8 mouse cellular contexts compared by ENCODE assay signal in the genomic region with DNA sequence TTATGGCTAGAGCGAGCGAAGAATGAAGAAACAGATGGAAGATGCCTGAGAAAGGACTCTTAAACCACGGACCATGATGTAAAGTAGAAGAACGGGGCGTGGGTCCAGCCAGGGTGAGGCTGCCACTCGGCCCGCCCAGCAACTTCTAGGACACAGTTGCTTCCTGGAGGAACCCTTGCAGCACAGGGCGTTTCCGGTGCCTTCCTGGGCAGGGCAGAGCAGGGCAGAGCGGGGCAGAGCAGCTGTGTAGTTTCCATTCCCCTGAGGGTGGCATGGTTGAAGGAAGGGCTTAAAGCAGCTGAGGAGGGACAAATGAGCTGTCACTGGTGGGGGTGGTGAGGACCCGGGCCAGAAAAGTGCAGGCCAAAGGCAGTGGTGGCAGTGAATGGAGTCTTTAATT. TPM values are rescaled to one million over a fixed set of nuclear protein-coding genes. Genes with fewer than 3 reads are reported as not detected.
A peak's percentile ranks its signal among the peaks of the same experiment; 100 is the strongest.
DNase-seq lines count a peak whose midpoint lies in the region; ATAC-seq and TF ChIP-seq lines count a peak whose summit lies in the region.

No protein-coding gene starts in this region.

- no peak overlapping the region for H3K9ac ChIP-seq in hindbrain, embryonic 11.5 days (ENCODE audit: low read depth, low read length)
- H3K9ac ChIP-seq in hindbrain, embryonic 13.5 days = no peak overlapping the region

- 80% methylated on average over 11 of the region's 11 CpGs for WGBS in hindbrain, embryonic 11.5 days
- 80% methylated on average over 10 of the region's 11 CpGs for WGBS in hindbrain, embryonic 13.5 days

- no peaks in the 10 kb centered on the region for H3K4me1 ChIP-seq in hindbrain, embryonic 11.5 days (replicated peaks; ENCODE audit: control insufficient read depth, insufficient read depth, low read length)
- H3K4me1 ChIP-seq in hindbrain, embryonic 13.5 days (replicated peaks) = peaks cover 6% of the 10 kb centered on the region; the same call in 1 of the 2 replicates

- H3K36me3 ChIP-seq in hindbrain, embryonic 11.5 days (ENCODE audit: control insufficient read depth, insufficient read depth, low read length) = no peaks in the 10 kb centered on the region
- peaks cover 26% of the 10 kb centered on the region for H3K36me3 ChIP-seq in hindbrain, embryonic 13.5 days
- H3K36me3 ChIP-seq in myocyte (ENCODE audit: control insufficient read depth, insufficient read depth) = peaks cover 11% of the 10 kb centered on the region

- no peak for DNase-seq in hindbrain, embryonic 11.5 days (ENCODE audit: low spot score)
- peak; percentile 29 for DNase-seq in brain, adult 2 months (ENCODE audit: low read depth, low spot score)
- DNase-seq in kidney, postnatal 4 days = peak; percentile 30 to 54
- no peak for DNase-seq in embryo, embryonic 11 days
- no peak for DNase-seq in left cerebral cortex, postnatal 25 days (ENCODE audit: low spot score in 2 of 2)
- DNase-seq in frontal cortex, adult 2 months (ENCODE audit: extremely low spot score in 1 of 2, low spot score in 1 of 2) = no peak

- peak; percentile 19 for TF ChIP-seq POLR2A in myocyte (IDR thresholded peaks at IDR 0.05; ENCODE audit: insufficient read length, low read depth)

- no peak overlapping the region for H3ac ChIP-seq in myocyte (ENCODE audit: control insufficient read depth, insufficient read length)

- no peak overlapping the region for H3K4me3 ChIP-seq in hindbrain, embryonic 11.5 days (ENCODE audit: low read depth, low read length)
- no peak overlapping the region for H3K4me3 ChIP-seq in hindbrain, embryonic 13.5 days
- H3K4me3 ChIP-seq in myocyte = no peak overlapping the region

- ATAC-seq in hindbrain, embryonic 11.5 days (ENCODE audit: low FRiP score) = peak; percentile 54; the same call in 1 of the 2 replicates
- no peak for ATAC-seq in hindbrain, embryonic 13.5 days (ENCODE audit: low FRiP score)

- H3K4me2 ChIP-seq in hindbrain, embryonic 11.5 days (replicated peaks; ENCODE audit: low read depth, low read length) = no peak overlapping the region
- H3K4me2 ChIP-seq in hindbrain, embryonic 13.5 days = no peak overlapping the region
- peak overlapping the region; percentile 10 for H3K4me2 ChIP-seq in myocyte (ENCODE audit: low read depth)

- no peaks in the 10 kb centered on the region for H3K27me3 ChIP-seq in hindbrain, embryonic 11.5 days (ENCODE audit: control insufficient read depth, insufficient read depth, low read length)
- no peaks in the 10 kb centered on the region for H3K27me3 ChIP-seq in hindbrain, embryonic 13.5 days
- H3K27me3 ChIP-seq in myocyte (ENCODE audit: control insufficient read depth, insufficient read depth, insufficient read length) = no peaks in the 10 kb centered on the region

- no peak overlapping the region for H3K27ac ChIP-seq in hindbrain, embryonic 11.5 days (ENCODE audit: low read depth, low read length)
- H3K27ac ChIP-seq in hindbrain, embryonic 13.5 days = no peak overlapping the region

- intact Hi-C loops in left cerebral cortex, postnatal 25 days (cut with DNase I) = no loop called here

- no peaks in the 10 kb centered on the region for H3K9me3 ChIP-seq in hindbrain, embryonic 11.5 days (ENCODE audit: control insufficient read depth, low read length)
- no peaks in the 10 kb centered on the region for H3K9me3 ChIP-seq in hindbrain, embryonic 13.5 days

- H3K79me2 ChIP-seq in myocyte (ENCODE audit: control insufficient read depth, insufficient read depth) = peaks cover 52% of the 10 kb centered on the region

TF ChIP-seq in myocyte, 11 proteins besides CTCF, POLR2A, EP300 and RAD21:
- peak; percentile 53 for TF ChIP-seq TCF12 (IDR thresholded peaks at IDR 0.05; ENCODE audit: insufficient read depth, poor library complexity, severe bottlenecking)
- TF ChIP-seq MYOD1 (IDR thresholded peaks at IDR 0.05; ENCODE audit: control insufficient read depth in 1 of 3, insufficient read length in 2 of 3, low read depth in 2 of 3) = peak; percentile 8 to 90 (median 55)
- TF ChIP-seq MYOG (IDR thresholded peaks at IDR 0.05; ENCODE audit: control insufficient read depth in 1 of 3, insufficient read depth in 1 of 3, insufficient read length in 2 of 3, low read depth in 2 of 3) = peak; percentile 21 to 96 (median 72)
- TF ChIP-seq SRF (IDR thresholded peaks at IDR 0.05; ENCODE audit: control insufficient read depth, insufficient read length, low read depth) = no peak
- no peak for TF ChIP-seq REST (IDR thresholded peaks at IDR 0.05; ENCODE audit: insufficient read depth, insufficient read length)

RNA-seq across cellular contexts. Expression of a gene that starts 48.3 kb away (rescaled TPM):
- 74.8 and 82.0 TPM in 2 replicates for polyA plus RNA-seq in hindbrain, embryonic 11.5 days (2014; fragmentation: Nextera tagmentation; extraction: Ambion mirVana)
- 73.0 and 74.0 TPM in 2 replicates for polyA plus RNA-seq in hindbrain, embryonic 13.5 days (2015; fragmentation: Nextera tagmentation; extraction: Ambion mirVana)
- polyA plus RNA-seq in myocyte (2012; fragmentation: generic; extraction: Trizol) = 60.7 TPM
- total RNA-seq in left cerebral cortex, postnatal 25 days (2021) = 10 to 100 TPM; 64.1 to 65.5 TPM
- 74.9 and 77.4 TPM in 2 replicates for polyA plus RNA-seq in frontal cortex, adult 2 months (2012; rRNA removed)

RNA-seq across cellular contexts. Expression of a gene that starts 58.1 kb away (rescaled TPM):
- 48.9 and 56.8 TPM in 2 replicates for polyA plus RNA-seq in hindbrain, embryonic 11.5 days (2014; fragmentation: Nextera tagmentation; extraction: Ambion mirVana)
- polyA plus RNA-seq in hindbrain, embryonic 13.5 days (2015; fragmentation: Nextera tagmentation; extraction: Ambion mirVana) = 44.7 and 47.3 TPM in 2 replicates
- polyA plus RNA-seq in myocyte (2012; fragmentation: generic; extraction: Trizol) = 44.9 TPM
- total RNA-seq in left cerebral cortex, postnatal 25 days (2021) = 10 to 100 TPM; 41.7 to 57.5 TPM
- 72.2 and 73.3 TPM in 2 replicates for polyA plus RNA-seq in frontal cortex, adult 2 months (2012; rRNA removed)

Comparison
In these comparisons a context has a peak if more than half of its experiments do, and no peak if none do; other contexts are left out.
1. DNase-seq: peak in brain, adult 2 months (single experiment) and kidney, postnatal 4 days (2 of 2); none in hindbrain, embryonic 11.5 days (single experiment), embryo, embryonic 11 days (single experiment), left cerebral cortex, postnatal 25 days (0 of 2) and frontal cortex, adult 2 months (0 of 2).